Mouse (Mus musculus) bone marrow macrophage, adult 2 months (primary cell): ENCODE measurements around the gene Col4a2.

ENCODE experiments used
- CTCF ChIP-seq: IDR thresholded peaks from 2 replicates; pipeline ENCODE4 v1.5.1; 2012; ENCODE audit warnings: low read depth, mild to moderate bottlenecking, low read length, moderate library complexity
- POLR2A ChIP-seq: IDR thresholded peaks from 2 replicates; pipeline ENCODE4 v1.6.1; 2012; ENCODE audit warnings: mild to moderate bottlenecking, low read depth, low read length, borderline replicate concordance

DNA sequence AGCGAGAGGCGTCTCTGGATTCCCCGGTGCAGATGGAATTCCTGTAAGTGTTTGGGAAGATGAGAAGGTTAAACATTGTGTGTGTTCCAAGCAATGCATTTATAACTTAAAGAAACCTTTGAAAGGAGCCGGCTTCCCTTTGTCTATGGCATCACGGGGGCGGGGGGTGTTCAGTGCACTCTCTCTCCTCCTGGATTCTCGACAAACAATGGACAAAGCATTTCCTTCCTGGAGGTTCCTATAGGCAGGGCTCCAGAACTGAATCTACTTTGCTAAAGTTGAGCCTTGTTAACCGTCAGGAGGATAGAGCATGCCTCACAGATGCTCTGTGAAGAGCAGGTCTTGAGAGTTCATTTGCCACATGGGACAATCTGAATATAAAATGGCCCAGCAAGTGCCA, 87.1 kb downstream of the Col4a2 start:
- TF ChIP-seq CTCF: no peak
- TF ChIP-seq POLR2A: no peak
